Mouse (Mus musculus) forebrain, embryonic 14.5 days (tissue): Measurements from ENCODE around the gene Ccdc158. TPM values are rescaled to one million over a fixed set of nuclear protein-coding genes. Genes with fewer than 3 reads are reported as not detected.

Source experiments
- ATAC-seq: fragments of 200-750 bp; cut with Nextera tagmentation; 2 replicates; pipeline ENCODE4 v1.8.0; 2017; ENCODE audit warnings: mild to moderate bottlenecking, moderate library complexity
- DNase-seq: peaks from one replicate; pipeline ENCODE4 v3.0.0-alpha.2; 2015; ENCODE audit warnings: low spot score
- H3K27ac ChIP-seq: fragments of 300-500 bp; sonication (generic); 2 replicates; pipeline ENCODE4 v1.5.1; 2014; ENCODE audit warnings: low read depth, mild to moderate bottlenecking, control low read depth, low read length, moderate library complexity
- H3K27me3 ChIP-seq: fragments of 300-500 bp; sonication (generic); replicated peaks from 2 replicates; pipeline ENCODE4 v1.6.1; 2014; ENCODE audit warnings: low read length, control low read depth, mixed read lengths; ENCODE audit not compliant: control insufficient read depth, insufficient read depth
- H3K36me3 ChIP-seq: fragments of 300-500 bp; sonication (generic); 2 replicates; pipeline ENCODE4 v1.6.1; 2014; ENCODE audit warnings: low read length, control low read depth; ENCODE audit not compliant: control insufficient read depth, insufficient read depth
- H3K4me1 ChIP-seq: fragments of 300-500 bp; sonication (generic); 2 replicates; pipeline ENCODE4 v1.6.1; 2014; ENCODE audit warnings: antibody characterized with exemption, low read length, control low read depth; ENCODE audit not compliant: control insufficient read depth, insufficient read depth
- H3K4me2 ChIP-seq: fragments of 300-500 bp; sonication (generic); 2 replicates; pipeline ENCODE4 v1.6.1; 2014; ENCODE audit warnings: mild to moderate bottlenecking, control low read depth, low read length
- H3K4me3 ChIP-seq: fragments of 300-500 bp; sonication (generic); 2 replicates; pipeline ENCODE4 v1.5.1; 2014; ENCODE audit warnings: low read depth, low read length, control low read depth
- H3K9ac ChIP-seq: fragments of 300-500 bp; sonication (generic); 2 replicates; pipeline ENCODE4 v1.6.1; 2014; ENCODE audit warnings: mild to moderate bottlenecking, low read length, control low read depth, moderate library complexity
- H3K9me3 ChIP-seq: fragments of 300-500 bp; sonication (generic); replicated peaks from 2 replicates; pipeline ENCODE4 v1.6.1; 2016; ENCODE audit warnings: low read length, control low read depth, mixed read lengths; ENCODE audit not compliant: control insufficient read depth
- WGBS: fragments of 180-500 bp; shearing (Covaris S2); extraction: QIAGEN DNeasy Blood & Tissue Kit; methylation state at CpG from one replicate; pipeline ENCODE4 v1.1.7; 2014; 5-methylcytosine and 5-hydroxymethylcytosine counted together
- polyA plus RNA-seq: library from polyadenylated mRNA; unstranded; fragments of >200 nt; fragmentation: Nextera tagmentation; extraction: Ambion mirVana; gene quantifications from 2 replicates; pipeline ENCODE4 v1.2.1, GENCODE M21; 2014

The Ccdc158 gene
- polyA plus RNA-seq, 1 experiment from 2014 or later = 0.58 TPM

GRCm38 (mm10) chr5:92693744-92694143, 18.7 kb upstream of the Ccdc158 start:
- ATAC-seq = no peak
- 97% methylated on average over 3 of the region's 3 CpGs for WGBS
- H3K9me3 ChIP-seq = no peaks in the 10 kb centered on the region

GRCm38 (mm10) chr5:92692206-92693007, 17.3 kb upstream of the Ccdc158 start:
- Histone ChIP-seq H3K27ac (no peak overlapping the region), H3K4me3 (no peak overlapping the region), H3K9me3 (no peaks in the 10 kb centered on the region), H3K27me3 (no peaks in the 10 kb centered on the region), H3K9ac (no peak overlapping the region), H3K4me2 (no peak overlapping the region), H3K4me1 (peaks cover 3% of the 10 kb centered on the region; the same call in 1 of the 2 replicates), H3K36me3 (no peaks in the 10 kb centered on the region)
- ATAC-seq (0 out of 2 replicates have a peak, but pooled peaks have one; percentile 36), DNase-seq (peak; percentile 46)
- WGBS = 82% methylated on average over 16 of the region's 16 CpGs

More at GRCm38 (mm10) chr5:92693744-92694143, 18.7 kb upstream of the Ccdc158 start:
- Histone ChIP-seq H3K4me1 (peaks cover 5% of the 10 kb centered on the region; the same call in 1 of the 2 replicates), H3K4me3 (no peak overlapping the region), H3K27me3 (no peaks in the 10 kb centered on the region), H3K36me3 (no peaks in the 10 kb centered on the region), H3K9ac (no peak overlapping the region), H3K4me2 (no peak overlapping the region), H3K27ac (no peak overlapping the region)
- no peak for DNase-seq

GRCm38 (mm10) chr5:92688569-92688968, 13.5 kb upstream of the Ccdc158 start:
- no peak overlapping the region for H3K27ac ChIP-seq
- H3K4me1 ChIP-seq = no peaks in the 10 kb centered on the region
- no peaks in the 10 kb centered on the region for H3K9me3 ChIP-seq
- no peaks in the 10 kb centered on the region for H3K36me3 ChIP-seq
- no peak overlapping the region for H3K4me2 ChIP-seq
- WGBS = 83% methylated on average over 9 of the region's 9 CpGs
- no peak overlapping the region for H3K9ac ChIP-seq
- no peak for DNase-seq
- no peaks in the 10 kb centered on the region for H3K27me3 ChIP-seq
- no peak overlapping the region for H3K4me3 ChIP-seq
- ATAC-seq = no peak

- Histone ChIP-seq H3K4me3 (no peak overlapping the region), H3K4me1 (no peaks in the 10 kb centered on the region), H3K27ac (no peak overlapping the region), H3K9ac (no peak overlapping the region), H3K27me3 (no peaks in the 10 kb centered on the region), H3K9me3 (no peaks in the 10 kb centered on the region), H3K36me3 (no peaks in the 10 kb centered on the region), H3K4me2 (no peak overlapping the region)
- no peak for DNase-seq
- ATAC-seq = no peak
- 80% methylated on average over 5 of the region's 5 CpGs for WGBS
Measured at GRCm38 (mm10) chr5:92688124-92688523, 13.1 kb upstream of the Ccdc158 start.

- 85% methylated on average over 16 of the region's 16 CpGs for WGBS
- peak overlapping the region; percentile 93; the same call in 1 of the 2 replicates for H3K4me2 ChIP-seq
- H3K4me3 ChIP-seq = no peak overlapping the region
Measured at GRCm38 (mm10) chr5:92684715-92685460, 9.8 kb upstream of the Ccdc158 start.

GRCm38 (mm10) chr5:92683871-92684475, 8.9 kb upstream of the Ccdc158 start:
- WGBS = 9% methylated on average over 9 of the region's 9 CpGs
- H3K4me2 ChIP-seq = peak overlapping the region; percentile 93
- DNase-seq (no peak), ATAC-seq (no peak)
- no peaks in the 10 kb centered on the region for H3K9me3 ChIP-seq
- H3K27me3 ChIP-seq = no peaks in the 10 kb centered on the region
- no peaks in the 10 kb centered on the region for H3K4me1 ChIP-seq
- peak overlapping the region; percentile 82 for H3K9ac ChIP-seq
- H3K36me3 ChIP-seq = no peaks in the 10 kb centered on the region
- peak overlapping the region; percentile 59 for H3K4me3 ChIP-seq
- no peak overlapping the region for H3K27ac ChIP-seq

More at GRCm38 (mm10) chr5:92684715-92685460, 9.8 kb upstream of the Ccdc158 start:
- no peaks in the 10 kb centered on the region for H3K27me3 ChIP-seq
- no peak for DNase-seq
- H3K4me1 ChIP-seq = no peaks in the 10 kb centered on the region
- H3K27ac ChIP-seq = no peak overlapping the region
- H3K36me3 ChIP-seq = no peaks in the 10 kb centered on the region
- no peak overlapping the region for H3K9ac ChIP-seq
- ATAC-seq = no peak
- H3K9me3 ChIP-seq = no peaks in the 10 kb centered on the region

GRCm38 (mm10) chr5:92683351-92683807, 8.3 kb upstream of the Ccdc158 start, which contains the start of gene Shroom3:
Gene Shroom3 (plus strand): TSS chr5:92683435.
- DNase-seq (peak; percentile 51), ATAC-seq (peak; percentile 19)
- Histone ChIP-seq H3K9ac (peak within 1 kb of the TSS; percentile 82), H3K4me3 (peak within 1 kb of the TSS; percentile 59), H3K27ac (peak within 1 kb of the TSS; percentile 87), H3K27me3 (no peaks in the 10 kb centered on the region), H3K36me3 (no peaks in the 10 kb centered on the region), H3K4me1 (no peaks in the 10 kb centered on the region), H3K9me3 (no peaks in the 10 kb centered on the region), H3K4me2 (peak within 1 kb of the TSS; percentile 93)
- under 1% methylated on average over 26 of the region's 26 CpGs for WGBS

- WGBS = under 1% methylated on average over 39 of the region's 39 CpGs
- Histone ChIP-seq H3K36me3 (no peaks in the 10 kb centered on the region), H3K9ac (peak overlapping the region; percentile 82), H3K9me3 (no peaks in the 10 kb centered on the region), H3K27ac (peak overlapping the region; percentile 87), H3K27me3 (no peaks in the 10 kb centered on the region), H3K4me3 (peak overlapping the region; percentile 59), H3K4me1 (no peaks in the 10 kb centered on the region), H3K4me2 (peak overlapping the region; percentile 93)
- DNase-seq (peak; percentile 87), ATAC-seq (peak; percentile 80)
Measured at GRCm38 (mm10) chr5:92682621-92683348, 7.7 kb upstream of the Ccdc158 start.
